Mouse (Mus musculus): Measurements from ENCODE around the gene Haghl.
"Not testable (repeated sequence)": the region's sequence is repeated elsewhere in the genome, so short reads cannot be mapped to it uniquely, and the experiment has no call there.

DNA sequence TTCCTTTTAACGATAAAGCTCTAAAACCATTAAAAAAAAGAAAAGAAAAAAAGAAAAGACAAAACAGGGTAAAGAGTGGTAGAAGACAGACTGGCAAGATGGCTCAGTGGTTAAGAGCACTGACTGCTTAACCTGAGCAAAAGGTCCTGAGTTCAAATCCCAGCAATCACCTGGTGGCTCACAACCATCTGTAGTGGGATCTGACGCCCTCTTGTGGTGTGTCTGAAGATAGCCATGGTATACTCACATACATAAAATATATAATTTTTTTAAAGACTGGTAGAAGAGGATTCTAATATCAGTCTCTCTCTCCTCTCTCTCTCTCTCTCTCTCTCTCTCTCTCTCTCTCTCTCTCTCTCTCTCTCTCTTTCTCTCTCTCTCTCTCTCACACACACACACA is 22.0 kb upstream of the Haghl start:
- not testable (repeated sequence) for TF ChIP-seq CTCF (IDR thresholded peaks at IDR 0.05; ENCODE audit: control insufficient read depth, insufficient read depth, low read length); POLR2A (IDR thresholded peaks at IDR 0.05; ENCODE audit: borderline replicate concordance, control insufficient read depth, low read depth, low read length)

Measured in bone marrow, adult 2 months (tissue).